Mouse (Mus musculus) intestine, postnatal 0 days (tissue): ENCODE results near the gene Ncoa6. TPM values are rescaled to one million over a fixed set of nuclear protein-coding genes. Genes with fewer than 3 reads are reported as not detected.
A peak's percentile ranks its signal among the peaks of the same experiment; 100 is the strongest.

Source experiments
- ATAC-seq: fragments of 200-750 bp; cut with Nextera tagmentation; 2 replicates; pipeline ENCODE4 v1.8.0; 2017; ENCODE audit warnings: mild to moderate bottlenecking, moderate TSS enrichment, moderate library complexity
- H3K27ac ChIP-seq: fragments of 300-500 bp; sonication (generic); 2 replicates; pipeline ENCODE4 v1.5.1; 2014; ENCODE audit warnings: mild to moderate bottlenecking, low read depth, low read length, moderate library complexity
- H3K27me3 ChIP-seq: fragments of 300-500 bp; sonication (generic); replicated peaks from 2 replicates; pipeline ENCODE4 v1.6.1; 2014; ENCODE audit warnings: low read length, mixed read lengths; ENCODE audit not compliant: control insufficient read depth, insufficient read depth
- H3K36me3 ChIP-seq: fragments of 300-500 bp; sonication (generic); 2 replicates; pipeline ENCODE4 v1.6.1; 2014; ENCODE audit warnings: mild to moderate bottlenecking, moderate library complexity; ENCODE audit not compliant: control insufficient read depth, insufficient read depth
- H3K4me1 ChIP-seq: fragments of 300-500 bp; sonication (generic); replicated peaks from 2 replicates; pipeline ENCODE4 v1.6.1; 2014; ENCODE audit warnings: antibody characterized with exemption, low read length, mixed read lengths; ENCODE audit not compliant: control insufficient read depth, insufficient read depth
- H3K4me2 ChIP-seq: fragments of 300-500 bp; sonication (generic); replicated peaks from 2 replicates; pipeline ENCODE4 v1.6.1; 2014; ENCODE audit warnings: low read depth, mild to moderate bottlenecking, moderate library complexity
- H3K4me3 ChIP-seq: fragments of 300-500 bp; sonication (generic); 2 replicates; pipeline ENCODE4 v1.5.1; 2014; ENCODE audit warnings: low read depth, low read length
- H3K9ac ChIP-seq: fragments of 300-500 bp; sonication (generic); 2 replicates; pipeline ENCODE4 v1.6.1; 2014; ENCODE audit warnings: mild to moderate bottlenecking, low read depth, low read length
- H3K9me3 ChIP-seq: fragments of 300-500 bp; sonication (generic); 2 replicates; pipeline ENCODE4 v1.6.1; 2016; ENCODE audit warnings: mixed run types; ENCODE audit not compliant: control insufficient read depth
- CTCF ChIP-seq: sonication (generic); IDR thresholded peaks from 2 replicates; pipeline ENCODE4 v1.5.1; 2016; ENCODE audit warnings: low read depth, mild to moderate bottlenecking, control low read depth, antibody characterized with exemption, moderate library complexity
- WGBS: fragments of 180-500 bp; shearing (Covaris S2); extraction: QIAGEN DNeasy Blood & Tissue Kit; methylation state at CpG from one replicate; pipeline ENCODE4 v1.1.7; 2014; 5-methylcytosine and 5-hydroxymethylcytosine counted together
- microRNA counts: library from miRNA; unstranded; fragments of <30 nt; microRNA quantifications from one replicate; lab custom pipeline; 2016
- microRNA-seq: library from miRNA; unstranded; fragments of <30 nt; microRNA quantifications from one replicate; pipeline ENCODE4, GENCODE M21; 2016
- polyA plus RNA-seq: library from polyadenylated mRNA; unstranded; fragments of >200 nt; fragmentation: Nextera tagmentation; extraction: Ambion mirVana; gene quantifications from 2 replicates; pipeline ENCODE4 v1.2.1, GENCODE M21; 2015

Gene Ncoa6
- polyA plus RNA-seq, 1 experiment from 2014 or later: 14.9 TPM

- no peaks in the 10 kb centered on the region for H3K27me3 ChIP-seq
- TF ChIP-seq CTCF: no peak
- no peaks in the 10 kb centered on the region for H3K9me3 ChIP-seq
- H3K36me3 ChIP-seq: no peaks in the 10 kb centered on the region
- H3K4me2 ChIP-seq: peak overlapping the region; percentile 69
- peak overlapping the region; percentile 84 for H3K4me3 ChIP-seq
- ATAC-seq: peak; percentile 91
- H3K9ac ChIP-seq: peak overlapping the region; percentile 63
- peak overlapping the region; percentile 76 for H3K27ac ChIP-seq
- 0 out of 2 replicates have a peak, but pooled peaks cover 2% of the 10 kb centered on the region for H3K4me1 ChIP-seq
- 17% methylated on average over 14 of the region's 14 CpGs for WGBS
Observed at GRCm38 (mm10) chr2:155357686-155358399, 115.9 kb downstream of the Ncoa6 start.

GRCm38 (mm10) chr2:155356971-155357591 is 116.6 kb downstream of the Ncoa6 start, which contains the start of gene Pigu:
Pigu (minus strand) TSS chr2:155357430.
- no peak for TF ChIP-seq CTCF
- no peaks in the 10 kb centered on the region for H3K27me3 ChIP-seq
- WGBS: under 1% methylated on average over 38 of the region's 38 CpGs
- peak within 1 kb of the TSS; percentile 76 for H3K27ac ChIP-seq
- H3K4me2 ChIP-seq: peak within 1 kb of the TSS; percentile 69
- peak within 1 kb of the TSS; percentile 84 for H3K4me3 ChIP-seq
- no peaks in the 10 kb centered on the region for H3K36me3 ChIP-seq
- H3K9me3 ChIP-seq: no peaks in the 10 kb centered on the region
- H3K4me1 ChIP-seq: 0 out of 2 replicates have a peak, but pooled peaks cover 2% of the 10 kb centered on the region
- peak within 1 kb of the TSS; percentile 63 for H3K9ac ChIP-seq
- ATAC-seq: peak; percentile 99

GRCm38 (mm10) chr2:155354402-155354801 is 119.3 kb downstream of the Ncoa6 start:
- H3K27ac ChIP-seq: no peak overlapping the region
- TF ChIP-seq CTCF: peak; percentile 29
- H3K9ac ChIP-seq: no peak overlapping the region
- H3K4me3 ChIP-seq: no peak overlapping the region
- H3K27me3 ChIP-seq: no peaks in the 10 kb centered on the region
- 90% methylated on average over 3 of the region's 3 CpGs for WGBS
- H3K36me3 ChIP-seq: no peaks in the 10 kb centered on the region
- no peaks in the 10 kb centered on the region for H3K9me3 ChIP-seq
- H3K4me1 ChIP-seq: 0 out of 2 replicates have a peak, but pooled peaks cover 2% of the 10 kb centered on the region
- H3K4me2 ChIP-seq: no peak overlapping the region
- no peak for ATAC-seq

GRCm38 (mm10) chr2:155346670-155347069 is 127.0 kb downstream of the Ncoa6 start:
- TF ChIP-seq CTCF: no peak
- Histone ChIP-seq H3K4me1 (no peaks in the 10 kb centered on the region), H3K9me3 (no peaks in the 10 kb centered on the region), H3K27ac (no peak overlapping the region), H3K9ac (no peak overlapping the region), H3K27me3 (no peaks in the 10 kb centered on the region), H3K4me3 (no peak overlapping the region), H3K4me2 (no peak overlapping the region), H3K36me3 (peaks cover 3% of the 10 kb centered on the region; the same call in 1 of the 2 replicates)
- no peak for ATAC-seq
- 79% methylated on average over 1 of the region's 1 CpGs for WGBS

MicroRNAs encoded within 50 kb of the gene (microRNA counts, 519-probe panel; counts per million panel counts)
- microRNA mmu-miR-695 (lab: Ali Mortazavi, UCI): not detected

Small RNAs within 50 kb of the gene (microRNA-seq; reads per million reads assigned to microRNA genes)
- gene Mir695: not detected

Other genes with a start within 250 kb of the Ncoa6 start
- gene Dynlrb1, start 237.4 kb downstream of the Ncoa6 start, polyA plus RNA-seq: 327 and 342 TPM in 2 replicates
- 158 and 168 TPM in 2 replicates for gene Map1lc3a, start 197.6 kb downstream of the Ncoa6 start, polyA plus RNA-seq
- gene Pigu, start 116.5 kb downstream of the Ncoa6 start, polyA plus RNA-seq: 29.6 and 31.5 TPM in 2 replicates
- gene Trp53inp2, start 92.8 kb downstream of the Ncoa6 start, polyA plus RNA-seq: 32.9 and 33.7 TPM in 2 replicates
- 8.4 and 9.5 TPM in 2 replicates for gene Acss2, start 44.1 kb upstream of the Ncoa6 start, polyA plus RNA-seq
- gene Ggt7, start 44.3 kb upstream of the Ncoa6 start, polyA plus RNA-seq: 2.6 and 2.7 TPM in 2 replicates
- 210 and 219 TPM in 2 replicates for gene Gss, start 118.9 kb upstream of the Ncoa6 start, polyA plus RNA-seq
- 2.7 and 2.8 TPM in 2 replicates for gene Myh7b, start 137.3 kb upstream of the Ncoa6 start, polyA plus RNA-seq
- gene Trpc4ap, start 218.5 kb upstream of the Ncoa6 start, polyA plus RNA-seq: 64.8 and 67.5 TPM in 2 replicates